Mouse (Mus musculus): Measurements from ENCODE around the gene Ptgdr.
"Not testable (repeated sequence)": the region's sequence is repeated elsewhere in the genome, so short reads cannot be mapped to it uniquely, and the experiment has no call there.

Gene Ptgdr

DNA sequence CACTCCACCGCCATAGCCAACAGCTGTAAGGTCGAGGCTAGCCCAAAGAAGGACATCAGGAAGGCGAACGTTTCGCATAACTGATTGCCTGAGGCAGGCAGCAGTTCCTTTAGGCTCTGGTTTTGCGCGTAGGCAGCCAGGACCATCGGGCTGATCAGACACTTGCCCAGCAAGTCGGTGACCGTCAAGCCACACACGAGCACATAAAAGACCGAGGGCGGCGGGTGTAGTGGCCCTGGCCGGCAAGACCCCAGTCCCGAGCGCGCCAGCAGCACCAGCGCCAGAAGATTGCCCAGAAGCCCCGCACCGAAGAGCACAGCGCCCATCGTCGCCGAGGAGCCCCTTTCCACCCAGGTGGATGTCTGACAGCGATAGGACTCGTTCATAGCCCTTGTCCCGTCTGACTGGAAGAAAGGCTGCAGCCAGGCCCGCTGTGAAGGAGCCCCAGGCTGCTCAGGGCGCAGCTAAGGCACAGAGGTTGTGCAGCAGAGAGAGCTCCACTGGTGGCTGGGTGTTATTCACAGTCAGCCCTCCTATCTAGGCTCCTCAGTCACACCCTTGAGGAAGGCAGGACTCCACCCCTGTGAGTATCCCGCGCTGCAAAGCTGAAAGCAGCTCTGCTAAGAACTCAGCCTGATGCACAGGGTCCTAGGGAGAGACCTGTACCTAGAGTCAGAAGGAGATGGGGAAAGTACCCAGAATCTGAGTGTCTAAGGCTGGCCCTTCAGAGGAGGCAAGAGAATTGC lies at the start of gene Ptgdr:
Gene Ptgdr (minus strand): TSS at position 508 of the 746 bp plus-strand sequence.
- no peak for DNase-seq

DNA sequence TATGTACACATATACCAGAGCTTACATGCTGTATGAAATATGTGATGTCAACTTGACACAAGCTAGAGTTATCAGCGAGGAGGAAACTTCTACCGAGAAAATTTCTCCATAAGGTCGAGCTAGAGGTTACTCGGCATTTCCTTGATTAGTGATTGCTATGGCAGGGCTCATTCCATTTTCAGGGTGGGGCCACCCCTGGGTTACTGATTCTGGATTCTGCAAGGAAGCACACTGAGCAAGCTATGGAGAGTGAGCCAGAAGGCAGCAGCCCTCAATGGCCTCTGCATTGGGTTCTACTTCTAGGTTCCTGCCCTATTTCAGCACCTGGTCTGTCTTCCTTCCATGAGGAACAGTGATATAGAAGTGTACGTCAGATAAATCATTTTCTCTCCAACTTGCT lies 48.6 kb upstream of the Ptgdr start:
- DNase-seq = no peak

DNA sequence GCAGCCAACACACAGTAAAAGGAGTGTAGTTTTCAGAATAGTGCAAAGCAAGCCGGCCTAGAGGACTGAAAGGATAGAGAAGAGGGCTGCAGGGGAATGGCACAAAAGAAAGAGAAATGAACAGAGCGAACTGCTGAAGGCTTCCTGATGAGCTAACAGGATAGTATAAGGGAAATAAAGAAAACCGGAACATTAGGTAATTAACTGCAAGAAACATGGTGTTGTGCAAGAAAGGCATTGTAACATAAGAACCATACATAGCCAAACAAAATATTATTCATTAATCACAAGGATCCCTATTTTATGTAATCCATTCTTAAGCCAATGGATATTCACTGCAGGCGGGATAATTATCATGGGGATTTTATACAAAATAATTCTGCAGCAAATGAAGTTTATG lies 45.0 kb upstream of the Ptgdr start:
- no peak for DNase-seq

DNA sequence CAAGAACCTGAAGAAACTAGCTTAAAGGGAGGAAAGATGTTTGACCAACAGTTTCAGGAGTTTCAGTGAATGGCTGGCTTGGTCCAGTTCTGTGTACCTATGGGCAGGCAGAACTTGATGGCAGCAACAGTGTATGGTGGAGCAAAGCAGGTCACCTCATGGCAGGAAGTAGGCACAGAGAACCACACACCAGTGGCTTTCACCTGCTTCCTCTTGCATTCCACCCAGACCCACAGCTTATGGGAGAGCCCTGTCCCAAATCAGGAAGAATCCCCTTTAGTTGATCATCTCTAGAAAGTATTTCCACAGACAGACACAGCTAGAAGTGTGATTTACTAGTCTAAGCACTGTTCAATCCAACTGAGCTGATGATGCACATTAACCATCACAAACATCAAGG lies 42.6 kb upstream of the Ptgdr start:
- DNase-seq = not testable (repeated sequence)

GRCm38 (mm10) chr14:44891387-44892132 lies 32.4 kb upstream of the Ptgdr start:
- DNase-seq = no peak

GRCm38 (mm10) chr14:44869686-44870085 lies 10.5 kb upstream of the Ptgdr start:
- no peak for DNase-seq

GRCm38 (mm10) chr14:44865661-44866060 lies 6.5 kb upstream of the Ptgdr start:
- no peak for DNase-seq

- no peak for DNase-seq
These were observed 3.9 kb upstream of the Ptgdr start for GRCm38 (mm10) chr14:44863086-44863485.

DNA sequence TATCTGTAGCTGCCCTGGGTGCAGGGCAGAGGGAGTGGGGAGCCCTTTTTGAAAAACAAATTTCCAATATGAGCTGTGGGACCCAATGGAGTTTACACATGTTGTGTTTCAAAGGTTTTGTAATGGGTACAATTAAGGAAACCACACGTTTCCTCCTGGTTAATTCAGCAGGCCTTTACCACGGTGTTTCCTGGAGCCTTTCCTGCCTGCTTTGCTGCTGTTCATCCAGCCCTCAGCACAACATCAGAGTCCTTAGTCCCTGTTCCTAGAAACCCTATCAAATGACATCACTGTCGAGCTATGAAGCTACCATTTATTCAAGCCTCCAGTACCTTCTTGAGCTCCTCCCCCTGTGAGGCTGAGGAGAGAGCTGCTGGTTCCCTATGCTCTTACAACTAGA lies 2.0 kb upstream of the Ptgdr start:
- DNase-seq = no peak

DNA sequence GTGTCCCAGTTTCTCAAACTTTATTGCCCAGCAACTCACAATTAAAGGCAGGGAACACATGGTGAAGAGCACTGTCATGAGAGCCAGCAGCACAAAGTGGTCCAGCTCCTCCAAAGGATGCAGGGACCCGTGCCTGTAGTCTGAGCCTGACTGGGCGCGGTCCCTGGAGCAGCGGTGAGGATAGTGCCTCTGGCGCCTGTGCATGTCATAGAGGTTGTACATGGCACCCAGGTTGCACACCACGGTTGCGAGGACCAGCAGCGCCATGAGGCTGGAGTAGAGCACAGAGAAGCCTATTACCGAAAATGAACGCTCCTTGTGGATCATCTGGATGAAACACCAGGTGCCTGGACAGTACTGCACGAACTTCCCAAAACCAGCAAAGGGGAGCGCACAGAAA lies 803 bp downstream of the Ptgdr start:
- no peak for DNase-seq

- not testable (repeated sequence) for DNase-seq
These were observed 8.5 kb downstream of the Ptgdr start for GRCm38 (mm10) chr14:44850637-44851036.

DNA sequence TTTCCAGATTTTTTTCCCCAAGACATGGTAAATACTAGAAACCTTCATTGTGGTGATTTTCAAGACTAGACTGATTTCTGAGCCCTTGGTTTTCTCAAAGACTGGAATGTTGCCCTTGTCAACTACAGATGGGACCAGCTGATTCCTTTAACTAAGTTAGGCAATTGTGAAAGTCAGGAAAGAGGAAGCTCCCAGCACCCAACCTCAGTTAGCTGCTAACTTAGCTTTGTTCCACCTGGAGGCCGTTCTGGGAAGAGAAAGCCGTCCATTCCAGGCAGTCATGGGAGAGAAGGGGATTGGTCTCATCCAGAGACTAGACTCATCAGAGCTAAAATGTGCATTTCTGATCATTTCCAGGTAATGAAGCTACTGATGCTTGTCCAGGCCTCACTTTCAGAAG lies 11.4 kb downstream of the Ptgdr start:
- no peak for DNase-seq

- DNase-seq = no peak
These were observed 12.5 kb downstream of the Ptgdr start for GRCm38 (mm10) chr14:44846558-44847263.

GRCm38 (mm10) chr14:44843768-44844755 lies 15.1 kb downstream of the Ptgdr start:
- no peak for DNase-seq

GRCm38 (mm10) chr14:44838685-44839084 lies 20.5 kb downstream of the Ptgdr start:
- no peak for DNase-seq

- DNase-seq = no peak
These were observed 24.0 kb downstream of the Ptgdr start for GRCm38 (mm10) chr14:44835132-44835531.

DNA sequence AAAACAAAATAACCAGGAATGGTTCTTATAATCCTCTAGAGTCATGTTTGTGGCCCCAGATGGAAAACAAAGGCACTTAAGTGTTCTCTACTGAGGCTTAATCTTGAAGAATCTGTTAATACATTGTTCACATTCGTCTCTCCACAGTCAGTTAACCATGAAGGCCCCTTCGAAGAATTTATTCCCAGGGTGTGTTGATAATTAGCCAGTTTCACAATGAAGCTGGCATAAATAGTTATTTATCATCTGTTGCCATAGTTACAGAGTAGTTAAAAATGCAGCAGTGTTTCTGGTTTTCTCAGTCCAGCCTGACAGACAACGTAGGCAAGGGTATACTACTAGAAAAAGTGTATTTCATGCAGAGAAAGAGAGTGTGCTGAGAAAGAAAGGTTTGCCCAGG lies 25.0 kb downstream of the Ptgdr start:
- DNase-seq = not testable (repeated sequence)

GRCm38 (mm10) chr14:44833096-44833495 lies 26.1 kb downstream of the Ptgdr start:
- DNase-seq = not testable (repeated sequence)

DNA sequence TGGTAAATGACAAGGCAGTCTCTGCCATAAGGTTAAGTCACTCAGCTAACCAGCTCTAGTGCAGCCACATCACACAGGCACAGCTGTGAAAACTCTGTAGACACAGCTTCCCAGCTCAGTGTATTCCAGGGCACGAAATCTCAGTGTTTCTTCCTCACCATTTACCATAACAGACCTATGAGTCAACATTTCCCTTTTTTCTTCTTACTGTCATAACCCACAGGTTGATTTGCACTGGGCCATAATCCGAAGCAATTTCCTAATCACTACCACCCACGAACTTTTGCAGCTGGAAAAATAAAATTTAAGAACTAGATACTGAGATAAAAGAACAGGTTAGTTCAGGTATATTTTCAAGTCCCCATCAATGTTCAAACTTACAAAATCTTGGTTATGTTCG lies 31.4 kb downstream of the Ptgdr start:
- DNase-seq = no peak

- no peak for DNase-seq
These were observed 37.8 kb downstream of the Ptgdr start for GRCm38 (mm10) chr14:44821177-44822057.

DNA sequence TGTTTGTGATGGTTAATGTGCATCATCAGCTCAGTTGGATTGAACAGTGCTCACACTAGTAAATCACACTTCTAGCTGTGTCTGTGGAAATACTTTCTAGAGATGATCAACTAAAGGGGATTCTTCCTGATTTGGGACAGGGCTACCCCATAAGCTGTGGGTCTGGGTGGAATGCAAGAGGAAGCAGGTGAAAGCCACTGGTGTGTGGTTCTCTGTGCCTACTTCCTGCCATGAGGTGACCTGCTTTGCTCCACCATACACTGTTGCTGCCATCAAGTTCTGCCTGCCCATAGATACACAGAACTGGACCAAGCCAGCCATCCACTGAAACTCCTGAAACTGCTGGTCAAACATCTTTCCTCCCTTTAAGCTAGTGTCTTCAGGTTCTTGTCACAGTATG lies 46.0 kb downstream of the Ptgdr start:
- not testable (repeated sequence) for DNase-seq

All from thymus, postnatal 25 days (tissue).